Mouse (Mus musculus) small intestine, adult 2 months (tissue): ENCODE measurements around the gene Kcnj8. TPM values are rescaled to one million over a fixed set of nuclear protein-coding genes. Genes with fewer than 3 reads are reported as not detected.

ENCODE experiments used
- H3K27ac ChIP-seq: fragments of 200-500 bp; 2 replicates; pipeline ENCODE4 v1.5.1; 2012; ENCODE audit warnings: low read depth, low read length, control low read depth, inconsistent platforms; ENCODE audit not compliant: insufficient read depth
- H3K27me3 ChIP-seq: fragments of 200-500 bp; 2 replicates; pipeline ENCODE4 v1.6.1; 2012; ENCODE audit warnings: mild to moderate bottlenecking, moderate library complexity, low read length, inconsistent platforms; ENCODE audit not compliant: control insufficient read depth, insufficient read depth
- H3K36me3 ChIP-seq: fragments of 200-500 bp; 2 replicates; pipeline ENCODE4 v1.6.1; 2012; ENCODE audit warnings: mild to moderate bottlenecking, low read length, control low read depth, inconsistent platforms; ENCODE audit not compliant: control insufficient read depth, insufficient read depth
- H3K4me1 ChIP-seq: fragments of 200-500 bp; 2 replicates; pipeline ENCODE4 v1.6.1; 2012; ENCODE audit warnings: low read length, inconsistent platforms, mixed read lengths; ENCODE audit not compliant: control insufficient read depth, insufficient read depth, insufficient read length
- H3K4me3 ChIP-seq: fragments of 200-500 bp; 2 replicates; pipeline ENCODE4 v1.5.1; 2012; ENCODE audit warnings: low read depth, mild to moderate bottlenecking, control low read depth, inconsistent platforms, low read length, moderate library complexity
- CTCF ChIP-seq: fragments of 200-500 bp; IDR thresholded peaks from 2 replicates; pipeline ENCODE4 v1.5.1; 2012; ENCODE audit warnings: low read depth, mild to moderate bottlenecking, control low read depth, inconsistent platforms, low read length, moderate library complexity, mixed read lengths; ENCODE audit not compliant: insufficient replicate concordance, insufficient read length; ENCODE audit errors: extremely low read depth
- POLR2A ChIP-seq: fragments of 200-500 bp; IDR thresholded peaks from 2 replicates; pipeline ENCODE4 v1.6.1; 2012; ENCODE audit warnings: low read depth, mild to moderate bottlenecking, control low read depth, inconsistent platforms, low read length, moderate library complexity
- WGBS: fragments of 180-500 bp; shearing (Covaris S2); methylation state at CpG from one replicate; pipeline ENCODE4 v1.1.7; 2018; 5-methylcytosine and 5-hydroxymethylcytosine counted together
- polyA plus RNA-seq: library from polyadenylated mRNA; depleted of rRNA; stranded (reverse); fragments of >200 nt; gene quantifications from 2 replicates; pipeline ENCODE4 v1.2.3, GENCODE M21; 2012

Gene Kcnj8
- polyA plus RNA-seq, 1 experiment: 5.5 TPM

DNA sequence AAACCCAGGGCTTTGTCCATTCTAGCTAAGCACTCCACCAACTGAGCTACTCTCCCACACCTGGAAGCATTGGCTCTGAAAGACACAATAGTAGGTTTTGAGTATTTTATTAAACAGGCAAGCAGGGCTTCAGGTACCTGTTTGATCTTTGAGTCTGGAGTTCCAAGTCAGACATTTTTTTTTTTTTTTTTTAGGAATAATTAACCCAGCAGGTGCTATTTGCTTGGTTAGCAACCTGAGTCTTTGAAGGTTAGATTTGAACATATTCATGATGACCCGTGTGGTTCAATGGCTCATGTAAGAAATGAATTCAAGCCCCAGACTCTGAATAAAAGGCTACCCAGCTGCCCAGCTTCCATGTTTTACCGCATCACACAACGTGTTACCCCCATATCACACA, 6.7 kb downstream of the Kcnj8 start:
- H3K4me3 ChIP-seq: no peak overlapping the region
- TF ChIP-seq CTCF: no peak
- no peak for TF ChIP-seq POLR2A
- H3K27ac ChIP-seq: no peak overlapping the region
- H3K36me3 ChIP-seq: no peaks in the 10 kb centered on the region
- H3K27me3 ChIP-seq: 0 out of 2 replicates have a peak, but pooled peaks cover 3% of the 10 kb centered on the region
- H3K4me1 ChIP-seq: no peaks in the 10 kb centered on the region
- 68% methylated on average over 3 of the region's 3 CpGs for WGBS

DNA sequence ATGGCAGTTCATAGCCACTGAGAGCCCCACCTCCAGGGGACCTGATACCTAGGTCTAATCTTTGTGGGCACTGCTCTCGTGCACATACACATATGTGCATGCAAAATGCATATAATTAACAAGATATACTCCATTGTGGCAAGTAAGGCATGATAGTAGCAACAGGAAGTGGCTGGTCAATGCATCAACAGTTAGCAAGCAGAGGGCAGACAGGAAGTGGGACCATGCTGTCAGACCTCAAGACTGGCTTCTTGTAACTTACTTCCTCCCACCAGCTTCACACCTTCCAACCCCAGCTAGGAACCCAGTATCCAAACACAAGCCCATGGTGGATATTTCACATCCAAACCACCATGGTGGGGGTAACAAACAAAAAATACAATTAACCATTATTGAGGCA, 10.3 kb downstream of the Kcnj8 start:
- H3K4me3 ChIP-seq: no peak overlapping the region
- no peaks in the 10 kb centered on the region for H3K36me3 ChIP-seq
- no peaks in the 10 kb centered on the region for H3K4me1 ChIP-seq
- TF ChIP-seq CTCF (no peak), POLR2A (no peak)
- H3K27ac ChIP-seq: no peak overlapping the region
- no peaks in the 10 kb centered on the region for H3K27me3 ChIP-seq
- 70% methylated on average over 1 of the region's 1 CpGs for WGBS

- no peaks in the 10 kb centered on the region for H3K4me1 ChIP-seq
- TF ChIP-seq CTCF (no peak), POLR2A (no peak)
- no peak overlapping the region for H3K27ac ChIP-seq
- no peaks in the 10 kb centered on the region for H3K27me3 ChIP-seq
- H3K4me3 ChIP-seq: no peak overlapping the region
- no peaks in the 10 kb centered on the region for H3K36me3 ChIP-seq
- WGBS: 77% methylated on average over 10 of the region's 10 CpGs
These were observed 12.4 kb downstream of the Kcnj8 start for GRCm38 (mm10) chr6:142558772-142559679.

GRCm38 (mm10) chr6:142558076-142558475, 13.3 kb downstream of the Kcnj8 start:
- Histone ChIP-seq H3K27ac (no peak overlapping the region), H3K4me3 (no peak overlapping the region), H3K4me1 (no peaks in the 10 kb centered on the region), H3K27me3 (no peaks in the 10 kb centered on the region), H3K36me3 (no peaks in the 10 kb centered on the region)
- TF ChIP-seq POLR2A: no peak
- no peak for TF ChIP-seq CTCF
- 80% methylated on average over 10 of the region's 10 CpGs for WGBS

DNA sequence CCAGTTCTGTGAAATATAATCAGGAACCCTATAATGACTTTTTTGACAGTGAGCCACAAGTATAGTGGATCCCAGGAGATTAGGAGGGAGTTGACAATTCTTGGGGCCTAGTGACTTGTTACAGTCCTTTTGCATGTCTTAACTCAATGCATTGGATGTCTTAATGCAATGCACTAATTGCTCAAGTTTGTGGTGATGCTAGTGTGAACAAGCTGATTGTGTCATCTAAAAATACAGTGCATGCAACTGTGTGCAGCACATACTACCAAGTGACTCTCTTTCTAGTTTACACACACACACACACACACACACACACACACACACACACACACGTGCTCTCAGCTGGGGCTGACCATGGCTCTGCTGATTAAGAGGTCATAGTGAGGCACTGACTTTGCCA, 15.4 kb downstream of the Kcnj8 start:
- Histone ChIP-seq H3K4me3 (no peak overlapping the region), H3K4me1 (no peaks in the 10 kb centered on the region), H3K27ac (no peak overlapping the region), H3K27me3 (no peaks in the 10 kb centered on the region), H3K36me3 (no peaks in the 10 kb centered on the region)
- 47% methylated on average over 1 of the region's 1 CpGs for WGBS
- no peak for TF ChIP-seq CTCF
- no peak for TF ChIP-seq POLR2A

- H3K4me3 ChIP-seq: no peak overlapping the region
- no peaks in the 10 kb centered on the region for H3K36me3 ChIP-seq
- no peaks in the 10 kb centered on the region for H3K27me3 ChIP-seq
- H3K4me1 ChIP-seq: no peaks in the 10 kb centered on the region
- no peak overlapping the region for H3K27ac ChIP-seq
- WGBS: 73% methylated on average over 4 of the region's 4 CpGs
- TF ChIP-seq POLR2A (no peak), CTCF (no peak)
These were observed 19.9 kb downstream of the Kcnj8 start for GRCm38 (mm10) chr6:142551482-142551881.

DNA sequence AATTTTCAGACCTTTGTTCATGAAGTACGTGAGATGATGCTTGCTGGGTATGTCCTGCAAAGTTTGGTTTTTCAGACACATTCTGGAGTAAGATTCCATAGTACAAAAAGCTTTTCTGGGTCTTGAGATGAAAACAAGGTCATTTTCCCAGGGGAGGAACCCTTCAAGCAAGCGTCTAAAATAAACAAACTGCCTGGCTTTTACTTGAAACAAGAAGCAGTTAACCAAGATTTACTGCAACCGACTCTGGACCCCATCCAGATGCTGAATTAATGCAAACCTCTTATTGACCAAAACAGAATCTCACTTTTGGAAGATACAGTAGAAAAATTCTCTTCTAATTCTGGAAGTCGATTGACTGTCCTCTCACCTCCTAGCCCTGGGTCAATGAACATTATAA, 20.5 kb downstream of the Kcnj8 start:
- H3K27me3 ChIP-seq: no peaks in the 10 kb centered on the region
- no peak for TF ChIP-seq POLR2A
- TF ChIP-seq CTCF: no peak
- H3K4me1 ChIP-seq: no peaks in the 10 kb centered on the region
- H3K36me3 ChIP-seq: no peaks in the 10 kb centered on the region
- H3K4me3 ChIP-seq: no peak overlapping the region
- H3K27ac ChIP-seq: no peak overlapping the region
- WGBS: 46% methylated on average over 4 of the region's 4 CpGs
